Mouse (Mus musculus) embryonic fibroblast, embryonic 13.5 days (primary cell): ENCODE results near the gene Arhgap6.

Experiments used
- CTCF ChIP-seq: IDR thresholded peaks from 2 replicates; pipeline ENCODE4 v1.5.1; 2011; ENCODE audit warnings: mild to moderate bottlenecking, control low read depth, low read length, moderate library complexity, borderline replicate concordance; ENCODE audit not compliant: insufficient read depth
- POLR2A ChIP-seq: IDR thresholded peaks from 2 replicates; pipeline ENCODE4 v1.6.1; 2011; ENCODE audit warnings: low read depth, mild to moderate bottlenecking, control low read depth, low read length, moderate library complexity

GRCm38 (mm10) chrX:169332264-169332663 lies 537.4 kb downstream of the Arhgap6 start:
- TF ChIP-seq POLR2A (no peak), CTCF (no peak)
